ENCODE assay signal across 8 mouse cellular contexts in the genomic region with DNA sequence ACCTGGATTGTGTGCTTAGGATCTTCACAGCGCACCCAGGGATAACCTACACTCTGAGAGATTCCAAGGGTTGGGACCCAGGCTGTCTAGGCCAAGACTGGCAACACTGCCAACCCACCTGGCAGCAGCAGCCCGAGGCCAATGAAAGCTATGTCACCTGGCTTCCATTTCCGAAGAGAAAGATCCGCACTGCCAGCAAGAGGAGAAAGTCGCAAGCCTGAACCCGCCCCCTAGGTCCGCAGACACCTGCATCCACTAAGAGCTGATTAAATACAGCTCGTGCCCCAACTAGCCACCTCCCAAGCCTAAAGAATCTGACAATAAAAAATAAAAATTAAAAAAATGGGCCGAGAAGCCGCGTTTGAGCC. TPM values are rescaled to one million over a fixed set of nuclear protein-coding genes. Genes with fewer than 3 reads are reported as not detected.
DNase-seq lines count a peak whose midpoint lies in the region; ATAC-seq and TF ChIP-seq lines count a peak whose summit lies in the region.

No protein-coding gene starts in this region.

- H3K9ac ChIP-seq in neural tube, embryonic 12.5 days = peak overlapping the region; percentile 85

- H3K36me3 ChIP-seq in C2C12 (ENCODE audit: control insufficient read depth, insufficient read depth) = no peaks in the 10 kb centered on the region
- H3K36me3 ChIP-seq in neural tube, embryonic 12.5 days = peaks cover 17% of the 10 kb centered on the region; the same call in 1 of the 2 replicates

- intact Hi-C loops in heart, postnatal 10 days (cut with DNase I) = no loop called here

- H3K79me2 ChIP-seq in C2C12 (ENCODE audit: control insufficient read depth, insufficient read depth) = peaks cover 16% of the 10 kb centered on the region

- H3K4me2 ChIP-seq in neural tube, embryonic 12.5 days (replicated peaks) = peak overlapping the region; percentile 88

- no peaks in the 10 kb centered on the region for H3K79me3 ChIP-seq in C2C12 (ENCODE audit: low read depth)

- H3ac ChIP-seq in C2C12 (ENCODE audit: control insufficient read depth, insufficient read length, low read depth) = peak overlapping the region; percentile 76

- H3K4me3 ChIP-seq in C2C12 (ENCODE audit: insufficient read depth, poor library complexity, severe bottlenecking) = peak overlapping the region; percentile 76
- H3K4me3 ChIP-seq in neural tube, embryonic 12.5 days = peak overlapping the region; percentile 90

- WGBS in neural tube, embryonic 12.5 days = 5% methylated on average over 11 of the region's 11 CpGs

- peaks cover 20% of the 10 kb centered on the region for H3K4me1 ChIP-seq in neural tube, embryonic 12.5 days

- ATAC-seq in neural tube, embryonic 12.5 days (ENCODE audit: low FRiP score, low read depth) = no peak

- H3K27ac ChIP-seq in neural tube, embryonic 12.5 days = no peak overlapping the region

- no peaks in the 10 kb centered on the region for H3K27me3 ChIP-seq in C2C12 (ENCODE audit: control insufficient read depth, insufficient read depth, insufficient read length)
- H3K27me3 ChIP-seq in neural tube, embryonic 12.5 days (replicated peaks) = no peaks in the 10 kb centered on the region

- DNase-seq in 3T3-L1 (ENCODE audit: low read depth, low spot score) (peak; percentile 25), liver (peak; percentile 27)
- peak; percentile 41 for DNase-seq in cerebellum, adult 9-10 months
- DNase-seq in heart, postnatal 10 days = peak; percentile 12 to 26
- no peak for DNase-seq in embryo, embryonic 11 days
- no peak for DNase-seq in right cerebral cortex, postnatal 25 days

- TF ChIP-seq CTCF in C2C12 (IDR thresholded peaks at IDR 0.05; ENCODE audit: control insufficient read depth, insufficient read depth, insufficient read length) = no peak

- H3K9me3 ChIP-seq in neural tube, embryonic 12.5 days = no peaks in the 10 kb centered on the region

TF ChIP-seq in C2C12, 6 proteins besides CTCF, POLR2A, EP300 and RAD21:
- TF ChIP-seq USF1 (IDR thresholded peaks at IDR 0.05; ENCODE audit: low read depth) = no peak
- no peak for TF ChIP-seq MYOG (IDR thresholded peaks at IDR 0.05; ENCODE audit: control insufficient read depth, extremely low read depth, insufficient read length)
- no peak for TF ChIP-seq MAX (IDR thresholded peaks at IDR 0.05)
- TF ChIP-seq CEBPB (IDR thresholded peaks at IDR 0.05; ENCODE audit: low read depth) = no peak
- TF ChIP-seq MYOD1 (IDR thresholded peaks at IDR 0.05; ENCODE audit: control insufficient read depth, insufficient read length, low read depth) = no peak
- TF ChIP-seq FOSL1 (IDR thresholded peaks at IDR 0.05; ENCODE audit: insufficient read depth, low read length, poor library complexity, severe bottlenecking) = no peak

RNA-seq across cellular contexts. Expression of a gene that starts 0.5 kb away (rescaled TPM):
- 11.7 TPM for polyA plus RNA-seq in C2C12 (2012; fragmentation: generic; extraction: Trizol)
- 10 to 100 TPM in 1 of 2 experiments, 1 to 10 TPM in 1; 9.0 to 10.1 TPM for total RNA-seq in heart, postnatal 10 days (2021)
- polyA plus RNA-seq in neural tube, embryonic 12.5 days (2016; fragmentation: Nextera tagmentation; extraction: Ambion mirVana) = 42.4 and 43.2 TPM in 2 replicates

RNA-seq across cellular contexts. Expression of a gene that starts 2.8 kb away (rescaled TPM):
- 19.4 TPM for polyA plus RNA-seq in C2C12 (2012; fragmentation: generic; extraction: Trizol)
- total RNA-seq in heart, postnatal 10 days (2021) = 10 to 100 TPM; 10.1 to 10.6 TPM
- 35.1 and 38.2 TPM in 2 replicates for polyA plus RNA-seq in neural tube, embryonic 12.5 days (2016; fragmentation: Nextera tagmentation; extraction: Ambion mirVana)

RNA-seq across cellular contexts. Expression of a gene that starts 45.1 kb away (rescaled TPM):
- not detected for polyA plus RNA-seq in C2C12 (2012; fragmentation: generic; extraction: Trizol)
- total RNA-seq in heart, postnatal 10 days (2021) = not detected
- polyA plus RNA-seq in neural tube, embryonic 12.5 days (2016; fragmentation: Nextera tagmentation; extraction: Ambion mirVana) = not detected in 2 replicates

Comparison
In these comparisons a context has a peak if more than half of its experiments do, and no peak if none do; other contexts are left out.
1. DNase-seq: peak in 3T3-L1 (single experiment), cerebellum, adult 9-10 months (single experiment), heart, postnatal 10 days (2 of 2) and liver (single experiment); none in embryo, embryonic 11 days (single experiment) and right cerebral cortex, postnatal 25 days (single experiment).